Comparison of ENCODE assay signal across 17 mouse cellular contexts in the genomic region with DNA sequence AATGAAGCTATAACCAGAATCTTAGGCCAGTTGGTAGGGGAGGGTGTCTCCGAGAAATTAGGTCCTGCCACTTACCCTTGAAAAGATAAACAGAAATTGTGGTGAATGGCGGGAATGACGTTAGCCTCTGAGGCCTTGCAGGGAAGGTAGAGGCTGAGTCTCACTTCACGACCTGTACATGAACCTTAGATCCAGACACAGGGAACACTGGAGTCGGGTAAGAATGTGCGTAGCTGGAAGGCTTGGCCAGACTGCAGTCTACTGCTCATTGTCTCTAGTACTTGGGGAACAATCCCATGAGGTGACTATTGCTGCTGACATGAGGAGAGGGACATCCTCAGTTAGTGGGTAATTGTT. TPM values are rescaled to one million over a fixed set of nuclear protein-coding genes. Genes with fewer than 3 reads are reported as not detected.
DNase-seq lines count a peak whose midpoint lies in the region; ATAC-seq and TF ChIP-seq lines count a peak whose summit lies in the region.
"Had no signal": no experiment of that assay in that cellular context is flagged by ENCODE, and none has a peak within 500 bp of the region (broad histone marks: within the 10 kb centered on the region; RNA-seq: fewer than 3 reads in every experiment).

No protein-coding gene starts in this region.

- TF ChIP-seq CTCF in kidney, postnatal 0 days (IDR thresholded peaks at IDR 0.05; ENCODE audit: low read depth) = no peak
- no peak for TF ChIP-seq CTCF in intestine, postnatal 0 days (IDR thresholded peaks at IDR 0.05; ENCODE audit: low read depth)

- ATAC-seq in kidney, postnatal 0 days (replicated peaks; ENCODE audit: low FRiP score, low read depth) = no peak
- ATAC-seq in midbrain, embryonic 11.5 days (ENCODE audit: low FRiP score) = no peak
- ATAC-seq in midbrain, embryonic 14.5 days (ENCODE audit: low FRiP score, low TSS enrichment) = no peak
- peak; percentile 74 for ATAC-seq in intestine, postnatal 0 days
- ATAC-seq: forebrain, embryonic 13.5 days; forebrain, postnatal 0 days; hindbrain, postnatal 0 days had no signal

- H3K36me3 ChIP-seq in kidney, postnatal 0 days (ENCODE audit: insufficient read depth, low read length) = no peaks in the 10 kb centered on the region; the same call in 1 of the 2 replicates
- H3K36me3 ChIP-seq in midbrain, embryonic 11.5 days (ENCODE audit: control insufficient read depth, insufficient read depth, low read length) = no peaks in the 10 kb centered on the region
- peaks cover 27% of the 10 kb centered on the region; the same call in 1 of the 2 replicates for H3K36me3 ChIP-seq in midbrain, embryonic 14.5 days (ENCODE audit: control insufficient read depth, insufficient read depth, low read length)
- peaks cover 22% of the 10 kb centered on the region for H3K36me3 ChIP-seq in intestine, postnatal 0 days (ENCODE audit: control insufficient read depth, insufficient read depth)

- no peak for DNase-seq in kidney, postnatal 0 days (ENCODE audit: low spot score)
- no peak for DNase-seq in kidney, postnatal 36 days
- peak; percentile 54 for DNase-seq in midbrain, embryonic 11.5 days (ENCODE audit: low spot score, missing footprints)
- no peak for DNase-seq in midbrain, embryonic 14.5 days
- DNase-seq in adrenal gland, postnatal 25 days = no peak
- no peak for DNase-seq in cerebellum, postnatal 36 days
- DNase-seq: adrenal gland, adult 8-10 months; cerebellum, adult 18-20 months; cerebellum, adult 9-11 months; forebrain, postnatal 0 days; gastrocnemius, postnatal 14 days; heart, postnatal 36 days had no signal

- WGBS in kidney, postnatal 0 days = 64% methylated on average over 6 of the region's 6 CpGs
- WGBS in midbrain, embryonic 11.5 days = 89% methylated on average over 6 of the region's 6 CpGs
- WGBS in midbrain, embryonic 14.5 days = 93% methylated on average over 6 of the region's 6 CpGs
- WGBS in intestine, postnatal 0 days = 25% methylated on average over 6 of the region's 6 CpGs

- H3K9ac ChIP-seq in kidney, postnatal 0 days (ENCODE audit: low read depth, low read length) = no peak overlapping the region
- H3K9ac ChIP-seq in midbrain, embryonic 11.5 days (ENCODE audit: low read length) = no peak overlapping the region
- H3K9ac ChIP-seq in midbrain, embryonic 14.5 days (replicated peaks; ENCODE audit: low read length) = no peak overlapping the region
- no peak overlapping the region for H3K9ac ChIP-seq in intestine, postnatal 0 days (ENCODE audit: low read depth, low read length)
- H3K9ac ChIP-seq: forebrain, embryonic 13.5 days; forebrain, postnatal 0 days; heart, embryonic 13.5 days had no signal

- H3K4me2 ChIP-seq in kidney, postnatal 0 days (ENCODE audit: low read length) = no peak overlapping the region
- H3K4me2 ChIP-seq in midbrain, embryonic 11.5 days = no peak overlapping the region
- H3K4me2 ChIP-seq in midbrain, embryonic 14.5 days (ENCODE audit: low read length) = no peak overlapping the region
- no peak overlapping the region for H3K4me2 ChIP-seq in intestine, postnatal 0 days (replicated peaks; ENCODE audit: low read depth)
- H3K4me2 ChIP-seq: forebrain, embryonic 13.5 days; heart, embryonic 13.5 days had no signal

- no peaks in the 10 kb centered on the region for H3K27me3 ChIP-seq in kidney, postnatal 0 days (ENCODE audit: insufficient read depth, low read length)
- H3K27me3 ChIP-seq in midbrain, embryonic 11.5 days (ENCODE audit: control insufficient read depth, insufficient read depth, low read length) = no peaks in the 10 kb centered on the region
- no peaks in the 10 kb centered on the region for H3K27me3 ChIP-seq in midbrain, embryonic 14.5 days (ENCODE audit: control insufficient read depth, insufficient read depth, low read length)
- H3K27me3 ChIP-seq in intestine, postnatal 0 days (replicated peaks; ENCODE audit: control insufficient read depth, insufficient read depth, low read length) = no peaks in the 10 kb centered on the region
- H3K27me3 ChIP-seq: forebrain, embryonic 13.5 days; heart, embryonic 13.5 days had no signal

- H3K4me1 ChIP-seq in kidney, postnatal 0 days (replicated peaks; ENCODE audit: insufficient read depth, low read length) = no peaks in the 10 kb centered on the region
- no peaks in the 10 kb centered on the region for H3K4me1 ChIP-seq in midbrain, embryonic 11.5 days (ENCODE audit: control insufficient read depth, insufficient read depth, low read length)
- no peaks in the 10 kb centered on the region for H3K4me1 ChIP-seq in midbrain, embryonic 14.5 days (ENCODE audit: control insufficient read depth, insufficient read depth, low read length)
- no peaks in the 10 kb centered on the region; the same call in 1 of the 2 replicates for H3K4me1 ChIP-seq in intestine, postnatal 0 days (replicated peaks; ENCODE audit: control insufficient read depth, insufficient read depth, low read length)
- H3K4me1 ChIP-seq: embryonic facial prominence, embryonic 10.5 days; forebrain, embryonic 13.5 days had no signal

- H3K27ac ChIP-seq in kidney, postnatal 0 days = 0 out of 2 replicates have a peak overlapping the region, but pooled peaks have one; percentile 31
- H3K27ac ChIP-seq in midbrain, embryonic 11.5 days (ENCODE audit: low read depth, low read length) = no peak overlapping the region
- no peak overlapping the region for H3K27ac ChIP-seq in midbrain, embryonic 14.5 days (replicated peaks; ENCODE audit: low read depth, low read length)
- H3K27ac ChIP-seq in intestine, postnatal 0 days (ENCODE audit: low read depth, low read length) = peak overlapping the region; percentile 10; the same call in 1 of the 2 replicates
- H3K27ac ChIP-seq: embryonic facial prominence, embryonic 10.5 days; forebrain, embryonic 13.5 days; heart, embryonic 13.5 days; hindbrain, postnatal 0 days had no signal

- no peaks in the 10 kb centered on the region for H3K9me3 ChIP-seq in kidney, postnatal 0 days (replicated peaks; ENCODE audit: low read length)
- H3K9me3 ChIP-seq in midbrain, embryonic 11.5 days (ENCODE audit: control insufficient read depth, low read length) = no peaks in the 10 kb centered on the region
- no peaks in the 10 kb centered on the region for H3K9me3 ChIP-seq in midbrain, embryonic 14.5 days (ENCODE audit: control insufficient read depth, low read length)
- H3K9me3 ChIP-seq in intestine, postnatal 0 days (ENCODE audit: control insufficient read depth) = no peaks in the 10 kb centered on the region
- H3K9me3 ChIP-seq: embryonic facial prominence, embryonic 10.5 days; forebrain, embryonic 13.5 days; heart, embryonic 13.5 days had no signal

- no peak overlapping the region for H3K4me3 ChIP-seq in kidney, postnatal 0 days (replicated peaks; ENCODE audit: low read depth, low read length)
- H3K4me3 ChIP-seq in midbrain, embryonic 11.5 days (ENCODE audit: low read depth, low read length) = no peak overlapping the region
- H3K4me3 ChIP-seq in midbrain, embryonic 14.5 days (replicated peaks; ENCODE audit: low read depth, low read length) = no peak overlapping the region
- no peak overlapping the region for H3K4me3 ChIP-seq in intestine, postnatal 0 days (ENCODE audit: low read depth, low read length)
- H3K4me3 ChIP-seq: embryonic facial prominence, embryonic 10.5 days; forebrain, embryonic 13.5 days; heart, embryonic 13.5 days had no signal

RNA-seq across cellular contexts. Expression of a gene that starts 30.1 kb away (rescaled TPM):
- 115 and 119 TPM in 2 replicates for polyA plus RNA-seq in kidney, postnatal 0 days (2015; fragmentation: Nextera tagmentation; extraction: Ambion mirVana)
- polyA plus RNA-seq in midbrain, embryonic 11.5 days (2014; fragmentation: Nextera tagmentation; extraction: Ambion mirVana) = 89.9 and 91.8 TPM in 2 replicates
- polyA plus RNA-seq in midbrain, embryonic 14.5 days (2014; fragmentation: Nextera tagmentation; extraction: Ambion mirVana) = 130 and 158 TPM in 2 replicates
- 75.6 and 81.8 TPM in 2 replicates for polyA plus RNA-seq in intestine, postnatal 0 days (2015; fragmentation: Nextera tagmentation; extraction: Ambion mirVana)
- total RNA-seq in adrenal gland, postnatal 25 days (2021) = 74.2 and 76.8 TPM in 2 replicates

Comparison
In these comparisons a context has a peak if more than half of its experiments do, and no peak if none do; other contexts are left out.
1. H3K27ac ChIP-seq: peak in kidney, postnatal 0 days (single experiment) and intestine, postnatal 0 days (single experiment); none in midbrain, embryonic 11.5 days (single experiment) and midbrain, embryonic 14.5 days (single experiment).